Mouse (Mus musculus) retina, postnatal 7 days (tissue): ENCODE data around the gene Zfp648.
A peak's percentile ranks its signal among the peaks of the same experiment; 100 is the strongest.

ENCODE experiments used
- DNase-seq: peaks from one replicate; pipeline ENCODE4 v3.0.0-alpha.2; 2012; ENCODE audit warnings: low read depth, low spot score

Zfp648 gene

DNA sequence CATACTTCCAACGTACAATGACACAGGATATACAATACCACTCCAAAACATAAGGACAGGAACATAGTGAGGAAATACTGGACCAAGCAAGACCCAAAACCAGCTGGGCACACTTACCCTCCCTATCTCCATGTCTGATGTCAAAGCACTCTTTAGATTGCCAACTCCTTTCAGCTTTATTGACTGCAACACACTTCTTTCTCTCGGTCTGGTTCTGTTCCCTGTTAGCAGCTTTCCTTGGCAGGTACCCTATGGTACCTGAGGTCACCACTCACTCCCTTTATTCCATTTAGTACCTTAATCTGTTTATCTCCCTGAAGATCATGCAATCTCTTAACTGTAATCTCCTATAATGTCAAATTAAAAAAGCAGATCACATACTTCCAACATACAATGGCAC lies 19.0 kb downstream of the Zfp648 start:
- no peak for DNase-seq

GRCm38 (mm10) chr1:154220566-154220965 lies 19.6 kb downstream of the Zfp648 start:
- DNase-seq = no peak

DNA sequence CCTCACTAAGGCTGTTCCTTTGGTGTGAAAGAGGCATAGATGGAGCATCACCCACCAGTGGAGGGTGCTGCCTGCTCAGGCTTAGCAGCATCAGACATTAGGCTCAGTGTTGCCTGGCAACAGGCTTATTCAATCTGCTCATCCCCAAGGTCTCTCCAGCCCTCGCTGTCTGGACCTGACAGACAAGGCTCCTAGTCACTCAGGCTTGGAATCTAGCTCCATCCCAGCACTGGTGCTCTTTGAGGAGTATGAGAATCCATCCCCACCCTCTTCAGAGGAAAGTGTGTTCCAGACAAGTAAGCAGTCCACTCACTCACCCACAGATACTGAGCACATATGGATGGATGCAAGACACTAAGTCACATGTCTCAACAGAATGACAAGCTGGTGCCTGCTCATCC lies 22.8 kb downstream of the Zfp648 start:
- peak; percentile 23 for DNase-seq

DNA sequence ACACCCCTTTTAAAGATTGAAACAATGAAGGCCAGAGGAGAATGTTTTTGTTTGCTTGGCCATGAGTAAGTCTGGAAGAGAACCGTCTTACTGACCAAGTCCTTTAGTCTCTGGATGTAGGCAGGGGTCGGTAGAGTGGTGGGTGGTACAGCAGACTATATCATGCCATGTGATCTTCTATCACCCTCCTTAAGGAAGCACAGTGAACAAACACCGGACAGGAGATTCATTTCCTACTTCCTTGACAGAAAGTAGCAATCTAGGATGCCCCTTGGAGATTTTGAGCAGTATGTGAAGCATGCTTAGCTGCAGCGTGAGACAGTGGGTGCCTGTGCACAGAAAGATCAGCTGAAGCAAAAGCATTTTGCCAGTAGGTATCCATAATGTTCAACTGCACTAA lies 31.6 kb downstream of the Zfp648 start:
- no peak for DNase-seq

DNA sequence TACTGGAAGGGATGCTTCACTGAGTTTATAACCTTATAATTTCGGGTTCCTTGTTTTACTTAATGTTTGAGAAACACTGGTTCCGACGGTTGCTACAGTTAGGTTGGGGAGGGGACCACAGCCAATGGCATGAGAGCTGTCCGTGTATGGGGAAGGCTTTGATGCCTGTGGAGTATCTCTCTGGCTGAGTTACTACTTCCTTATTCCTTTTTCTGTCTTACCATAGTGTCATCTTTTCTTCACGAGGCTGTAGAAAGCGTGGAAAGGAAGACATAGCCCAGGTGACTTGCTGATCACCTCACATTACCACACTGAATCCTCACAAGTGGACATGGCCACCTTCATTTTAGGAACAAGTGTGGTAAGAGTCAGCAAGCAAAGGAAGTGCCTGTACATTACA lies 32.0 kb downstream of the Zfp648 start:
- DNase-seq = no peak

DNA sequence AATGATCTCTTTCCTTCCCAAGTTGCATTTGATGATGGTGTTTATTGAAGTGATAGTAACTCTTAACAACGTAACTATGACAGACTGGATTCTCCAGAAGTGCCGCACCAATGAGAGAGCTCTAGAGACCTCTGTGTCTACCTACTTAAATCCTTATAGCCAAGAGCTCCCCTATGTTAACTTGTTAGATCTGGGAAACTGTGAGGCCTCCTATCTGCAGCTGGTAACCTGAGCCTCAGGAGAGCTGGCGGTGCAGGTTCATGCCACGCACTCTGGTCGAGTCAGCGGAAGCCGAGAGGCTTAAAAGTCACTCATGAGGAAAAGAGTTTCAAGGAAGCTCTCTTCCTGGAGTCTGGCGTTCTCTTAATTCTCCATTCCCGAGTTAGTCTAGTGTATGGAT lies 33.8 kb downstream of the Zfp648 start:
- no peak for DNase-seq

DNA sequence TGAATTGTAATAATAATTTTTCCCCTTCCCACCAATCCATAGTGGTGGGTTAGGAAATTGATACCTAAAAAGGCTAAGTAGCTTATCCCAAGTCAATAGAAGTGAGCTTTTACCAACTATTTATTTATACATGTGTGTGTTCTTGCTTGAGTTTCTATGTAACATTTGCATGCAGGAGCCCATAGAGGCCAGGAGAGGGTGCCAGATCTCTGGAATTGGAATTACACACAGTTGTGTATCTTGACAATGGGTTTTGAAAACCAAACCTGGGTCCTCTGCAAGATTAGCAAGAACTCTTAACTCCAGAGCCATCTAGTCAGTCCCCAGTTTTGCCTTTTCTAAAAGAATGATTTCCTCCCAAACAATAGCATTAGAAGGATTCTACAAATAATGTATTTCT lies 37.9 kb downstream of the Zfp648 start:
- no peak for DNase-seq

DNA sequence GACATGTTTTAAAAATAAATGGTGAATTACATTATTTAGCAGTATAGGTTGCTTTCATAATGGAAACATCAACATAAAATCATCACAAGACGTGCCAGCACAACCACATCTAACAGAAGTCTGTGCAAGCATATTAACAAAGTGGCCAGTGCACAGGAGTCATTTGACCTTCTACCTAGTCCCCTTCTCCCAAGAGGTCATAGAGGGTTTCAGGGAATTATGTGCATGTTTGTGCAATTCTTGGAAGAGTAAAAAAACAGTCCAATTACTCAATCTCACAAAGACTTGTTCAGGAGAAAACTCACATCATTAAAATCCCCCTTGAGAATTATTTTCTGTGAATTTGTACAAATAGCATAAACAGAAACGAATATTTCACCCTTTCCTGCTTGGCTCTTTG lies 50.2 kb downstream of the Zfp648 start:
- no peak for DNase-seq

DNA sequence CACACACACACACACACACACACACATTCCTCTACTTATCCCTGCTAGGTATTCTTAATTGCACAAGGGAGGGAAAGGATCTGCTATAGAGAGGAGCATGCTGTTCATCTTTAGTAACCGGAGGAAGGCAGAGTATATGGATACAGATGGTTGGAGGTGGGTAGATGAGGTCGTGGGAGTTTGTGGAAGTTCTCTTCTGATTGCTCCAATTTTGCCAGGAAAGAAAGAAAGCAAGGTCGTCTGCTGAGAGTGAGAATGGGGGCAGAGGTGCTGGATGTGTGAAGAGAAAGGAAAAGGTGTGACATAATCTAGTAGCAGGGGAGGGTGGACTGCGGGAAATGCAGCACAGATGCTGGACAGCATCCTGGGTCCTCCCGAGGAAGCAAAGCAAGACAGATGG lies 51.8 kb downstream of the Zfp648 start:
- no peak for DNase-seq
